In the genomic region with DNA sequence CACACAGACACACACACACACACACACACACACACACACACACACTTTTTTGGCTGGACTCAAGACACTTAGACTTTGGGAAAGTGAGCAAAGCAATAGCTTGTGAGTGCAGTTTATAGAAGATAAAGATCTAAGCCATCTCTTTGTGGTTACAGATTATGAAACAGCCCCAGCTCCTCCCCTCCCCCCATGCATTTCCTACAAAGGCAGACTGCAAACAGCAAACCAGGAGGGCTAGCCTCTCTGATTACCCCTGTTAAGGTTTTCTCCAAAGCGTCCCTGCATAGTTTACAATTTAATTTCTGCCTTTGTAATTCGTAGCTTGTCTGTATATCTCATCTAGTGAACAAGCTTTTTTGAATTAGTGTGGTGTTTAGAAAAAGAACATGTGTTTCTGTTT, we compare ENCODE assay signal across 11 mouse cellular contexts.
DNase-seq lines count a peak whose midpoint lies in the region; ATAC-seq and TF ChIP-seq lines count a peak whose summit lies in the region.
"Had no signal": no experiment of that assay in that cellular context is flagged by ENCODE, and none has a peak within 500 bp of the region (broad histone marks: within the 10 kb centered on the region; RNA-seq: fewer than 3 reads in every experiment).

No protein-coding gene starts in this region.

- peak; percentile 58 for ATAC-seq in common myeloid progenitor, adult 5-6 weeks (replicated peaks; ENCODE audit: low read depth, poor library complexity, severe bottlenecking)
- ATAC-seq in megakaryocyte, adult 5-6 weeks (ENCODE audit: poor library complexity, severe bottlenecking), result peak; percentile 50; the same call in 1 of the 2 replicates
- ATAC-seq in cerebellum, adult (ENCODE audit: insufficient number of reproducible peaks, low FRiP score, low TSS enrichment), result no peak

- no peaks in the 10 kb centered on the region for H3K36me3 ChIP-seq in kidney, adult 2 months (ENCODE audit: control insufficient read depth, insufficient read depth, low read length)
- H3K36me3 ChIP-seq: heart, embryonic 15.5 days; lung, embryonic 15.5 days had no signal

- DNase-seq in kidney, adult 2 months, result peak; percentile 25
- no peak for DNase-seq in kidney, adult 18-20 months
- peak; percentile 79 for DNase-seq in CD4-positive, CD25-positive, alpha-beta regulatory T cell, adult 2 months (ENCODE audit: low read depth, low spot score)
- DNase-seq in right cerebral cortex, adult 18-20 months, result no peak
- no peak for DNase-seq in left cerebral cortex, adult 11 months (ENCODE audit: low spot score)

- no peak for TF ChIP-seq CTCF in kidney, adult 2 months (conservative IDR thresholded peaks at IDR 0.05; ENCODE audit: insufficient read depth, insufficient read length, low read depth, low read length)

- no peaks in the 10 kb centered on the region for H3K4me1 ChIP-seq in kidney, adult 2 months (ENCODE audit: control insufficient read depth, insufficient read depth, low read length)
- H3K4me1 ChIP-seq: heart, embryonic 15.5 days had no signal

- WGBS in kidney, adult 2 months, result 69% methylated on average over 2 of the region's 2 CpGs

- no peak overlapping the region for H3K4me3 ChIP-seq in kidney, adult 2 months (ENCODE audit: insufficient read depth, low read depth, low read length)
- H3K4me3 ChIP-seq: heart, embryonic 15.5 days; lung, embryonic 15.5 days had no signal

- no peaks in the 10 kb centered on the region for H3K27me3 ChIP-seq in kidney, adult 2 months (replicated peaks; ENCODE audit: control insufficient read depth, insufficient read depth, low read length)
- H3K27me3 ChIP-seq: heart, embryonic 15.5 days; lung, embryonic 15.5 days had no signal

- H3K27ac ChIP-seq in kidney, adult 2 months (ENCODE audit: insufficient read depth, low read depth, low read length), result no peak overlapping the region
- H3K27ac ChIP-seq: heart, embryonic 15.5 days; kidney, postnatal 0 days; lung, embryonic 15.5 days had no signal

- no peak for TF ChIP-seq POLR2A in kidney, adult 2 months (IDR thresholded peaks at IDR 0.05; ENCODE audit: low read depth, low read length)

Comparison
In these comparisons a context has a peak if more than half of its experiments do, and no peak if none do; other contexts are left out.
1. DNase-seq: peak in kidney, adult 2 months (single experiment) and CD4-positive, CD25-positive, alpha-beta regulatory T cell, adult 2 months (single experiment); none in kidney, adult 18-20 months (single experiment), right cerebral cortex, adult 18-20 months (single experiment) and left cerebral cortex, adult 11 months (single experiment).